Mouse (Mus musculus): Measurements from ENCODE around the gene Cnnm1.

GRCm38 (mm10) chr19:43535372-43535771, 95.1 kb downstream of the Cnnm1 start:
- TF ChIP-seq CTCF (conservative IDR thresholded peaks at IDR 0.05; ENCODE audit: insufficient read depth, insufficient read length, low read depth, low read length) (no peak), POLR2A (IDR thresholded peaks at IDR 0.05; ENCODE audit: low read depth, low read length) (no peak)

Data from kidney, adult 2 months (tissue).